Mouse (Mus musculus) retina, embryonic 14.5 days (tissue): ENCODE measurements around the gene Manbal.

Source experiments
- DNase-seq: peaks from one replicate; pipeline ENCODE4 v3.0.0-alpha.2; 2015; ENCODE audit warnings: low spot score

Gene Manbal

DNA sequence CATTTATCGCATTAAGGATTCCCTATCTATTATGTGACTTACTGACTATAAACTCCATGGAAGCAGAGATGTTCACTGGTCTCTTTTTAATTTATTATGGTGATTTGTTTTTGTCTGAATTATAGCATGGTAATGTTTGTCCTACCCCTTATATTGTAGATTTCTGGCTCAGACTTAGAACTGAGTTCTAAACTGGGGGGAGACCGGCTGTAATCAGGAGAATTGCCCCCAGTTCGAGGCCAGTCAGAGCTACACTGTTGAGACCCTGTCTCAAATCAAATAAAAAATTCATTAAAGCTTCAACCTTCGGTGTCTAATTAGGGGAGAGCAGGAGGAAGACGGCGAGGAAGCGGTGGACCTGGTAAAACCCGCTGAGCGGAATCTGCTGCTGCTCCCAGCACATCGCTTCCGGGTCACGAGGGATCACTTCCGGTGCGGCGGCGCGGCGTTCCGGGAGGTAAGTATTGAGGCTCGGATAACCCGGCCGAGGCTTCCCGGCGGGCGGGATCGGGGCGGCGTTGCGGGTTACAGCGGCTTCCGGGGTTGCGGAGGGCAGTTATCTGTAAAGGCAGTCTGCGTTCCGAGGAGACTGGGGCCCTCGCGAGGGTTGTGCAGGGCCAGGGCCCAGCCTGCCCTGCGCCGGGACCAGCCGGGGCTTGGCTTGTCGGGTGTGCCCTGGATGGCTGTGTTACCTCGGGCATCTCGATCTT is at the start of gene Manbal:
Gene Manbal, plus strand, starts transcription at position 411 of the 710 bp plus-strand sequence.
- DNase-seq: peak; percentile 92

DNA sequence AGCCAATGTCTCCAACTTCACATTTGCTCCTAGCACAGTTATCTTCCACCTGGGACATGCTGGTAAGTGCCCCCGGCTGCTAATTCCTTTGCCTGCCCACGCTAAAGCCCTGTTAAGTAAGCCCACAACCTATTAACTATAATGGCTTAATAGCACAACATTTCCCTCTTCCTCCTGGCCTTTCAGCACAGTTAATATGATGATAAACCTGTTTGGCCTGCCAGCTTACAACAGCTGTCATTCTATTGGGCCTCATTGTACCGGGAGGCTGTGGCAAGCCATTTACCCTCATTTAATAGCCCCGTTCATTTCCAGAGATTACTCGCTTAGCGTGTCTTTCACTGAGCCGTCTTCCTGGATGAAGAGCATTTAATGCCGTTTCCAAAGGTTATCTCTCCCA is 47.3 kb upstream of the Manbal start:
- DNase-seq: no peak

DNA sequence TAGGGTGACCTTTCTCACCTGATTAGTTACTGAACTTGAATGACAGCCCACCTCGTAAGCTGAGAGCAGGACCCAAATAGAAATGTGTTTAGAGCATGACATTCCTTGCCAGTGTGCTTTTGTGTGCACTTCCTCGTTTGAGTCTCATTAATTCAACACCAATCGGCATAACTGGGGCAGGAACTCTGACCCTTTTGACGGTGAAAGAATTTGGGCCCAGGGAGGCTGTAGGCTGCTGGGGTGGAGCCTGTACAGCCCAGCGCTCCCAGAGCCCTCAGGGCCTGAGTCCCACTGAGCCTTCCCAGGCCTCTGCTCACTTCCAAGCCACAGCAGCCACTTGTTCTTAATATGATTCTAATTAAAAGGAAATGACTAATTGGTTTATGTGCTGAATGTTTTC is 46.5 kb upstream of the Manbal start:
- DNase-seq: peak; percentile 59

DNA sequence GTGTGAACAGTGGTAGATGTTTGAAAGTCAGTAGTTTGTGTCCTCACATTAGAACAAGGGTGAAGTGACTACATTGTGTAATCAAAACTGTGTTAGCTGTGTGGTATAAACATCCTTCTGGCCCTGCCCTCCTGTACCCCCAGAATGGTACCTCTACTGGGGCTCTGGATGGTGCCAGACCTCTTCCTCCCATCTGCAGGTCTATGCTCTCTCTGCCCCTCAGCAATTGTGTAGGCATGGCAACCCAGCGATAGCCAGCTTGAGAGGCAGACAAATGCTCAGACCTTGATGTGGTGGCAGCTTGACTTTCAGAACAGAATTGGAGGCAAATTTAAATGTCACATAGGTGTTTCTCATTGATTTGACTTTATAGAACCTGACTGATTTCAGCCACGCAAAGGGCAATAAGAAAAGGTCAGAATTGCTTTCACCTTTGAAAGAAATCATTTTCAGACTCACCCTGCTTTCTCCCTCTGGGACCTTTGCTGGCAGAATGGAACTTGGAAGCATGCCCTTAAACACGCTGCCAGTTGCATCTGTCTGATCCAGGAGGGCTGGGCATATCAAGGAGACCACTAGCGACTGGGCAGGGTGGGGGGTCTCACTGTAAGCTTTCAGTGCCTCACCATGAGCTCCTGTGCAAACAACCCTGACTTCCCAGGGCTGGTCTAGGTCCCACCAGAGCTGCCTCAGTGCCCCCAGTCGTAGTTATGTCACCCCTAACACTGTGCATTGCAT is 45.2 kb upstream of the Manbal start:
- DNase-seq: no peak

DNA sequence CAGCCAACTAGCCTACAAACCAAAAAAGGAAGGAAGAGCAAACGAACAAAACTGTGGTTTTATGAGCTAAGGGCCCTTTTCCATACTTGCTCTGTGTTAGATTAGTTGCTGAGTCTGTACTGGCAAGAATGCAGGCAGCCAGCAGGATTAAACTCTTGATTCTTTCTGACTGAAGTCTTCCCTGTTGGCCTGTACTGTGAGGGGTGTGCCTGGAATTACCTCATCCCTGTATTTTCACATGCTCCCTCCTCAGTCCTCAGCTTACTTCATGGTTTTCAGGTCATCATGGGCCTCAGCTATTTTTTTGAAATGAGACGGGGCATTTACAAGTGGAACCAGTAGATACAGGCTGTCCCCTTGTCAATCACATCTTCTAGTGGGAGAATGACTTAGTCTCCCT is 42.2 kb upstream of the Manbal start:
- no peak for DNase-seq

DNA sequence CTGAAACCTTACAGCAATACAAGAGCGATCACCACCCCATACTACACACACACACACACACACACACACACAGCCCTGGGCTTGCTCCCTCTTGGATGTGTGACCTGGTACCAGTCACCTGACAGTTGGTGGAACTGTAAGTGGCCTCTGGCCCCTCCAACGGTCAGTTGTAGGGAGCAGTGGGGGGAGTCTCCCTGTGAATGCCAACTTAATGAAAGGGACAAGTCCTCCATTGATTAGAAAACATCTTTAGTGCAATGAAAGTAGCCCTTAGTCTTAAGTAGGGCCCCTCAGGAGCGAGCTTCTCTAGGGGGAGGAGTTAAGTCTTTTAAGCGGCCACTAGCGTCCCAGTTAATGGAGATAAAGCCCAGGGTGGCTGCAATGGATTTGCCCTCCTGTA is 39.3 kb upstream of the Manbal start:
- DNase-seq: no peak

DNA sequence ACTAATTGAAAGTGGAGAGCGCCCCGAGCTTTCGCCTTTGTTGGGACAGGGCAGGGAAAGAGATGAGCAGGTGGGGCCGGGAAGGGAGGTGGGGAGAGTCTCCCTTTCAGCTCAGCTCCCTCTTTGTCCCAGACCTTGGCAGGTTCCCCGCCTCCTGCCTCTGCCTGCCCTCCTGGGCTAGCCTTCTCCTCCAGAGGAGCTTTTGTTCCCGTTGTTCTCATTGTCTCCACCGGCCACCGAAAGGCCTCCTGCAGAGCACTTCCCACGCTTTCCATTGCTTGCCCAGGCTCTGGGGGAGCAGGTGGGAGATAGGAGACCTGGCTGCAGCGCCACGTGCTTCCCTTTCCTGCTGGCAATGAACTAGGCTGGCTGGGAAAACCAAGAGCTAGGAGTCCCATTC is 38.8 kb upstream of the Manbal start:
- DNase-seq: peak; percentile 60

DNA sequence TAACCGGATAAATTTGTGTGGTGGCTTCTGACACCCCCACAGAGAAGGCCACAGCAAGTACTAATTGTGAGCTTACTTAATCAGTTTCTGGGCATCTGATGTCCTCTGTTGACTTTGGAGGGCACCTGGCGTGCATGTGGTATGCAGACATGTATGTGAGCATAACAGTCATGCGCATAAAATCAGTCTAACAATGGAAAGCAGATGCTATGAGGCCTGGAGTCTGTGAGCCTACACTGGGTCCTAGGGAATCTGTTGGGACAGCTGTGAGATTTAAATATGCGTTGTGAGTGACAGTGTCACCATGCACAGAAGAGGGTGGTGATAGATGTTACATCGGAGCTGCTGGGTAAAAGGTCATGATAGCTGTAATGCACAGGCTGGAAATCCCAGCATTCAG is 35.3 kb upstream of the Manbal start:
- no peak for DNase-seq

DNA sequence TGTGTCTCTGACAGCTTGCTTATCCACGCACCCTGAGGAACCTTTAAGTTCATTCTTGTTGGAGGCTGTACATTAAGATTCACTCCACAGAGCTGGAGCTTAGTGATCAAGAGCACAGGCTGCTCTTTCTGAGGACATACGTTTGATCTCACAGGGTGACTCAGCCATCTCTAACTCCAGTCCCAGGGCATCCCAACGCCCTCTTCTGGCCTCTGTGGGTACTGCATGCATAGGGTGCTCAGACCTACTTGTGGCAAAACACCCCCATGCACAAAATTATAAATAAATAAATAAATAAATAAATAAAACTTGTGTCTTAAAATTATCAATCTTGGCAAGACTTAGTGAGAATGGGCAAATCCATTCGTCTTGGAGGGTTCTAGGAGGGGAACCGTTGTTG is 28.7 kb upstream of the Manbal start:
- DNase-seq: peak; percentile 82

DNA sequence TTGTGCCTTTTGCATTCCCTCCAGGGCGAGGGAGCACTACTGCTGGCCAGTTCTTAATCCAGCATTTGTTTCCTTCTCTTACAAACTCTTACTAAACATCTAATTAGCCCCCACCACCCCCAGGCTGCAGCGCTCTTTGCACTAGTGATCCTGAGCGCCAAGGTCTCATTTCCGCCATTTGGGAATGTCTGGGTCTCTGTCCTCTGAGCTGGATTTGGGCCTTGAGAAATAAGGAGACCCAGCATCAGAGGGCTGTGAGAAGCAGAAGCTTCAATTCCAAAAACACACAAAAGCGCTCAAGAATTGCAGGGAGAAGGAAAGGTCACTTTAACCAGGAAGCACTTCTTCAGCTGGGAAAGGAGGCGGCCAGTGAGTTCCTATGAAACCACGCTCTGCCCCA is 27.9 kb upstream of the Manbal start:
- no peak for DNase-seq

DNA sequence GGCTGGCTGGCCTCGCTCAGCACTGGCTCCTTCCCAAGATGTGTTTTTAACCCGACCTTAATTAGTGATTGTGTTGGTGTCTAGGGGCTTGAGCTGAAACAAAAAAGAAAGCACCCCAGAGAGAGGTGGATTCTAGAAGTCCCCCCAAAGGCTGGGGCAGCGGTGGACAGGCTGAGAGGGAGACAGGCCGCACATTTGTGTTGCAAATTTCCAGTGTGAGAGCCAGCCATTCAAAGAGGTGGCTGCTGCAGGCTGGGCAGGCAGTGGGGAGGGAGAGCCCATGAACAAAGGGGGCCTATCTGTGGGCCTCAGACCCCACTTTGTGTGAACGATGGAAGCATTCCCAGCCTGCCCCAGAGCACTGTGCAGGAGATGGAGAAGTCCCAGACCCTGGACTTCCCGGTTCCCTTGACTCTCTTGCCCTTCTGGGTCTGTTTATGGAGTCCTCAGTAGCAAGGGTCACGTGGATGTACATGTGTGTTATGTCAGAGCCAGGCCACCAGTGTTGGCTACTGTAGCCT is 27.1 kb upstream of the Manbal start:
- no peak for DNase-seq

DNA sequence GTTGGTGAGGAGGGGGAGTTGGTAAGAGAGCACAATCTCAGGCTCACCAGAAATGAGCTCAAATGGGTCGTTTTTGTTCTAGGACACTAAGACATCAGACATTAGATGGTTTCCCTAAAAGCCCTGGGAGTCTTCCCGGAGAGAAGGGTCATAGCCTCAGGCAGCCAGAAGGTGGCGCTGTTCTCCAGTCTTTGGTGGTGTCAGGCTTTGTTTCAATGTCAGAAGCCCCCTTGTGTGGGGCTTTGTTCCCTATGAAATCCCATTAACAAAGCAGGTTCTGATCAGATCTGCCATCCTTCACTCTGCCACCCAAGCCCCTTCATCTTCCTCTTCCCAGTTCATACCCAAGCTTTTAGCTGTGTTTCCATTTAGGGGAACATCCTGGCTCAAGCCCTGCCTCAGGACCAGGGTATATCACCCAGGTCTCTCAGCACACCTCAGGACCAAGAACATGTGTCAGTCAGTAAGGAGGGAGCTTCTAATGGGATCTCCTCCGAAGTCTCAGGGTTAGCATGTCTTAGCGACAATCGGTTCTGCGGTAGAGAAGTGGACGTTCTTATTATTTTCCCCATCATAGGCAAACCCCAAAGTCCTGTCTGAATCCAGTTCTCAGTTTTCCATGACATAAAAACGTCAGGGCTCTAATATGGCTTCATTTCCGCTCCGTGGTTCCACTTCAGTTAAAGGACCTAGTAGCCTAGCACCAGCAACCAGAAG is 25.7 kb upstream of the Manbal start:
- DNase-seq: peak; percentile 95

DNA sequence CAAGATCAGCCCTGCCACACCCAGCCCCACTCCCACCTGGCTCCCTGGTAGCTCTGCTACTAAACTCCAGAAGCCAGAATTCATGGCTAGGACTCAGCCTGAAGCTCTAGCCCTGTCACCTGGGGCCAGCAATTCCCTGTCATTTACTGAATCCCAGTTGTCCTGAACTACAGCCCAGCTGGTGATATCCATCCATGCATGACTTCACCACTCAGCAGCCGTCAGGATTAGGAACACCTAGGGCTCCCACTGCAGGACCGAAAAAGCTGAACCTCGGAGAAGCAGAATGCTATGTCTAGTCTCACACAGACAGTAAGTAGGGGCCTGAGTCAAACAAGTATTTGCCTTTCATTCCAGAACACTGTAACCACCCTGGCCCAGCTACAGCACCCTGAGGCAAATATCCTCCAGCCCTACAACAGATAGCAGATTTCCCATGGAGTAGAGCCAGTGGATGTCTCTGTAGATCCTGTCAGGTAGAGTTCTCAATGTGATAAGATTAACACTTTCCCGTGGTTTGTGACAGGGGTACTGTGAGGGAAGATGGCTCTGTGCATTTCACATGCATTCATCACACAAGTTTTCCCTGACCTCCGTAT is 25.0 kb upstream of the Manbal start:
- peak; percentile 45 for DNase-seq

DNA sequence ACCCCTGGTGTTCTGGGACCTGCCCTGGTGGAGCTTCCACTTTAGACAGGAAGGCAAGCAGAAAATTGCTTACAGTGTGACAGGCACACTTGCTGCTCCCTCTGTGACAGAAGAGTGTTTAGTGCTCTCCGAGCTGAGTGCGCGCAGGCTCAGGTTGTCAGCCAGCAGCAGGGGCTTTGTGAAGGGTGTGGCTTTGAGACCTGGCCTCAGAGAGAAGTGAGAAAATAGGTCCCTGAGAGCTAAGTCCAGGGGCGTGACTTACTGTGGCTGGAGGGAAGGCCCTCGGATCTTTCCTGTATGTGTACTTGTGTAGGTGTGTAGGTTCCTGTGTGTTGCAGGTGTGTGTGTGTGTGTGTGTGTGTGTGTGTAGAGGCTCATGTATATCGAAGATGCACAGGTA is 24.1 kb upstream of the Manbal start:
- no peak for DNase-seq

DNA sequence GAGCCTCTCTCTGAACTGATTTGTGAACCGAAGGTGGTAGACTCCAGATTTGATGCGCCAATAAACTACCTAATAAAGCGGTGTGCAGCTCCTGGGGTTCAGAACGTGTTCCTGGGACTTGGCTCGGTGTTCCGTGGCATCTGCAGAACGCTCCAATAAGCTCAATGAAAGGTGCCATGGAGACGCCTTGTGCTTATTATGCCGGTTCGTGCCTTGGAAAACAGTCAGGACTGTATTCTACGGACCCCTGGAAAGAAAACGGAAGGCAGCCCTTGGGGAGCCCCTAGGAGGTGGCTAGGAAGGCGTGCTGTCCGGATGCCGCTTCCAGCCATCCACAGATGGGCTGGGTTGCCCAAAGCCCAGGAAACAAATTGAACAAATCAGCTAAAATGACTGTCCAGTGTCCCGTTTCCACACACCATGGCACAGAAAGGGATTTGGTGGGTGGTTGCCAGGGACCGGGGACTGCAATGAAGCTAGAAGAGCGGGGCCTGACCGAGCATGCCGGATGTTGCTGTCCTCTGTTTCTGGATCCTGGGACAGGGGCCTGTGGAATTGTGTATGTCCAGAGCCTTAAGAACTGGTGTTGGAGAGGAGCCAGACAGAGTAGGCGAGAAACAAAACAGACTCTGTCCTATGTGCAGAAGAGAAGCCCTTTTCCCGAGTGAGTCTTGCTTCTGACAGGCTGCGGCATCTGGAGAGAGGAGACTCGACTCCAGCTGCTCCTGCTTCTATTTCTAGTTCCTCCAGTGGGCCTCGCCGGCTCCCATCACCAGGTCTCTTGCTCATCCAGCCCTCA is 19.8 kb upstream of the Manbal start, which contains the start of gene Ghrh:
Gene Ghrh, minus strand, starts transcription at position 146 of the 799 bp plus-strand sequence.
- peak; percentile 48 for DNase-seq

DNA sequence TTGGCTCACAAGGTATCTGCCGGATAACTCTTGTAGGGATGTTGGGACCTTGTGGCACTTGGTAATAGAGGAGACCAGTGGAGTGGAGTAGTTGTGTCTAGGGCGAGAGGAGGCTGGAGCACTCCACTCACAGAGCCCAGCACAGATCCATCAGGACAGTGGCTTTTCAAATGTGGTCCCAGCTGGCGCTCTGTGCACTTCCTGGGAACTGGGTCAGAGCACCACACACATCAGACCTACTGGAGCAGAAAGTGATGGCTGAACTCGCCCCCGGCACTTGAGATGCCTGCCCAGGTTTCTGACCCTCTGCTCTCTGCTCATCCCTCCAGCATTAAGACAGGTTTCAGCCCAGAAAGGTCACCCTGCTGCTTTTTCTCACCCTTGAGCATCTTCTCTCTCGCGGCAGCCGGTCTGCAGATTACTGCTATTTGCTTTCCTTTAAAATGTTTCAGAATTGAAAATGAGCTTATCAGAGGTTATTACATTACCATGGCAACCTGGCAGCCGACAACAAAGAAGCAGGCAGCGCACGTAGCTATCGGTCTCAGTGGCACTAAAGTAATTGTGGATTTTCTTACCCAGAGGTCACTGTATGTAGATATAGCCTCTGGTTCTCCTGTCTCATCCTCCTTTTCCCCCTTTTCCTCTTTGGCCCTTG is 18.1 kb upstream of the Manbal start:
- peak; percentile 86 for DNase-seq

DNA sequence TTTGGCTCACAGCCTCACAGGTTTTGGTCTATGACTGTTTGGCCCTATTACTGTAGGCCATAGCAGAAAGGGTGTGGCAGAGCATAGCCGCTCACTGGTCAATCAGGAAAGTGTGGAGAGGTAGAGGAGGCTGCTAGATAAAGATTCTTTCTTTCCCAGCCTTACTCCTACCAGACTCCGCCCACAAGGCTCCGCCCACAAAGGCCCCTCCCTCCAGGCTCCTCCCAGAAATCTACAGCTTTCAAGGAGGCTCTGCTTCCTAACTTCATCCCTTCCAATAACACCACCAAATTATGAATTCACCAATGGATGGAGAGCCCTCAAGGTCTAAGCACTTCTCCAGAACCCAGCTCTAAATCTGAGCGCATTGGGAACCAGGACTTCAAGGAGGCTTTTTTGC is 14.2 kb upstream of the Manbal start:
- no peak for DNase-seq

DNA sequence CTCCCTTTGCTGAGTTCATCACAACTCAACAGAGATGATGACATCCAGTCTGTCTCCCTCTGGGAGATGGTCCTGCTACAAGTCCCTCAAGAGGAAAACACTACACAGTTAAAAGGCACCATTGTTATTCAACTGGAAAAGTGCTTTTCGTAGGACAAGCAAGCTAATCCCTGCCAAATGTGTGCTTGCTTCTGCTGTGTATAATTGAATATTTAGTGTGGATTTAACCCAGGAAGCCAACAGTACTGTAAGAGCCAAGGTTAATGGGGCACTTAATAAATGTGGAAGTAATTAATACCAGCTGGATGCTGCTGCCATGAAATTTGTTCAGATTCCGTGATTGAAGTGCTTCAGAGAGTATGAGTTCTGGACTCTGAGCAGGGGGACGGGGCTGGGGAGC is 13.3 kb upstream of the Manbal start:
- DNase-seq: no peak

DNA sequence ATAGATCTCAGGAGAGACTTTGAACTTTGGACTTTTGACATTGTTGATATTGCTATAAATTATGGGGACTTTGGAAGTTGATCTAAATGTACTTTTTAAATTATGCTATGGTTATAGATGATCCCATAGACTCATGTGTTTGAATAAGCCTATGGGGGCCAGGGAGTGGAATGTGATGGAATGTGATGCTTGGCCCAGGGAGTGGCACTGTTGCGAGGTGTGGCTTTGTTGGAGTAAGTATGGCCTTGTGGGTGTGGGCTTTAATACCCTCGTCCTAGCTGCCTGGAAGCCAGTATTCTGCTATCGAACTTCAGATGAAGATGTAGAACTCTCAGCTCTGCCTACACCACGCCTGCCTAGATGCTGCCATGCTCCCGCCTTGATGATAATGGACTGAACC is 7.4 kb upstream of the Manbal start:
- DNase-seq: no peak

DNA sequence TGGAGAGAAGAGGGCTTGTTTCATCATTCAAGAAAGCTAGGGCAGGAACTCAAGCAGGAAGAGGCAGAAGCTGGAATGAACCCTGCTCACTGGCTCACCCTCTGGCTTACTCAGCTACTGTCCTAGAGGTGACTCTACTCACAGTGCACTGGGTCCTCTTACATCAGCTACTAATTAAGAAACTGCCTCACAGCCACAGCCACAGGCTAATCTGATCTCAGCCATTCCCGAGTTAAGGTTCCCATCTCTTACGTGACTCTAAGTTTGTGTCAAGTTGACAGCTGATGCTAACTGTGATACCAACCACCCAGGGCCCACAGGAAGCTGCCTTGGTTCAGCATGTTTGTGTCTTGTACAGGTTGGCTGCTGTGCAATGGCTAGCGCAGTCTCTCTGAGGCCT is 4.4 kb upstream of the Manbal start:
- DNase-seq: no peak

DNA sequence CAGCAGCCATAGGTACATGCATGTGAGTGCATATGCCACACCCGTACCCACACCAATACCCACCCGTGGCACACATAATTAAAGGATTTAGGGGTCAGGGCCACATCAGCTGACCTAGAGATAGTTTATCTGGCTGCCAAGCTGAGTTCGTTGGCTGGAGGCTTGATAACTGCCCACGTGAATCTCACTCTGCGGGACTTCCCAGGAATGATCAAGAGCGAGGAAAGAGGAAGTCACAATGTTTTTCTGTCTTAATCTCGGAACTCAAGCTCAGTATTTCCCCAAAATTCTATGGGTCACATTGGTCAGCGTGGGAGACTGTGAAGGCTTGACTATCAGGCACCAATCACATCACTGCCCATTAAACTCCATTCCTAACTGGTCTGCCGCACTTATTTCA is 632 bp upstream of the Manbal start:
- no peak for DNase-seq
